Mouse (Mus musculus): Measurements from ENCODE around the gene Fam243.

Gene Fam243

GRCm38 (mm10) chr16:92319353-92320109, 1.7 kb downstream of the Fam243 start:
- DNase-seq (ENCODE audit: low read depth, low spot score) = peak; percentile 78

GRCm38 (mm10) chr16:92316049-92316738, 5.0 kb downstream of the Fam243 start:
- DNase-seq (ENCODE audit: low read depth, low spot score) = no peak

GRCm38 (mm10) chr16:92313953-92314741, 7.1 kb downstream of the Fam243 start:
- peak; percentile 31 for DNase-seq (ENCODE audit: low read depth, low spot score)

GRCm38 (mm10) chr16:92309126-92309525, 12.1 kb downstream of the Fam243 start:
- no peak for DNase-seq (ENCODE audit: low read depth, low spot score)

GRCm38 (mm10) chr16:92307947-92308346, 13.3 kb downstream of the Fam243 start:
- DNase-seq (ENCODE audit: low read depth, low spot score) = no peak

- no peak for DNase-seq (ENCODE audit: low read depth, low spot score)
These were observed 15.7 kb downstream of the Fam243 start for GRCm38 (mm10) chr16:92305519-92305918.

GRCm38 (mm10) chr16:92302506-92302905, 18.7 kb downstream of the Fam243 start:
- no peak for DNase-seq (ENCODE audit: low read depth, low spot score)

GRCm38 (mm10) chr16:92301989-92302388, 19.3 kb downstream of the Fam243 start:
- DNase-seq (ENCODE audit: low read depth, low spot score) = peak; percentile 24

- no peak for DNase-seq (ENCODE audit: low read depth, low spot score)
These were observed 19.8 kb downstream of the Fam243 start for GRCm38 (mm10) chr16:92301412-92301806.

- DNase-seq (ENCODE audit: low read depth, low spot score) = peak; percentile 99
These were observed 20.4 kb downstream of the Fam243 start, which contains the start of gene Smim11 for GRCm38 (mm10) chr16:92300649-92301411. Gene Smim11 (plus strand): TSS chr16:92301286.

- DNase-seq (ENCODE audit: low read depth, low spot score) = no peak
These were observed 25.9 kb downstream of the Fam243 start for GRCm38 (mm10) chr16:92295328-92295727.

- no peak for DNase-seq (ENCODE audit: low read depth, low spot score)
These were observed 26.8 kb downstream of the Fam243 start for GRCm38 (mm10) chr16:92294267-92294970.

- no peak for DNase-seq (ENCODE audit: low read depth, low spot score)
These were observed 29.1 kb downstream of the Fam243 start, which contains the start of gene Kcne2 for GRCm38 (mm10) chr16:92292101-92292500. Gene Kcne2 (plus strand): TSS chr16:92292389.

- DNase-seq (ENCODE audit: low read depth, low spot score) = no peak
These were observed 31.2 kb downstream of the Fam243 start for GRCm38 (mm10) chr16:92290045-92290444.

GRCm38 (mm10) chr16:92288778-92289177, 32.5 kb downstream of the Fam243 start:
- DNase-seq (ENCODE audit: low read depth, low spot score) = no peak

- DNase-seq (ENCODE audit: low read depth, low spot score) = peak; percentile 57
These were observed 34.6 kb downstream of the Fam243 start for GRCm38 (mm10) chr16:92286609-92287008.

- DNase-seq (ENCODE audit: low read depth, low spot score) = no peak
These were observed 36.2 kb downstream of the Fam243 start for GRCm38 (mm10) chr16:92285068-92285467.

GRCm38 (mm10) chr16:92282671-92283070, 38.6 kb downstream of the Fam243 start:
- no peak for DNase-seq (ENCODE audit: low read depth, low spot score)

GRCm38 (mm10) chr16:92275526-92275925, 45.7 kb downstream of the Fam243 start:
- no peak for DNase-seq (ENCODE audit: low read depth, low spot score)

- DNase-seq (ENCODE audit: low read depth, low spot score) = no peak
These were observed 46.7 kb downstream of the Fam243 start for GRCm38 (mm10) chr16:92274516-92274915.

Measured in telencephalon, adult 2 months (tissue).